Mouse (Mus musculus) small intestine, adult 10 weeks (tissue): ENCODE measurements around the gene Thada. TPM values are rescaled to one million over a fixed set of nuclear protein-coding genes. Genes with fewer than 3 reads are reported as not detected.

Experiments
- polyA plus RNA-seq: library from polyadenylated mRNA; stranded (reverse); fragments of 350-450 nt; fragmentation: Illumina TruSeq; extraction: RNeasy Lipid Tissue Mini Kit (QIAGEN cat#74804); gene quantifications from one replicate; pipeline ENCODE4 v1.2.3, GENCODE M21; 2014; ENCODE audit warnings: low replicate concordance

Gene Thada
- 2.8 TPM for polyA plus RNA-seq

DNA sequence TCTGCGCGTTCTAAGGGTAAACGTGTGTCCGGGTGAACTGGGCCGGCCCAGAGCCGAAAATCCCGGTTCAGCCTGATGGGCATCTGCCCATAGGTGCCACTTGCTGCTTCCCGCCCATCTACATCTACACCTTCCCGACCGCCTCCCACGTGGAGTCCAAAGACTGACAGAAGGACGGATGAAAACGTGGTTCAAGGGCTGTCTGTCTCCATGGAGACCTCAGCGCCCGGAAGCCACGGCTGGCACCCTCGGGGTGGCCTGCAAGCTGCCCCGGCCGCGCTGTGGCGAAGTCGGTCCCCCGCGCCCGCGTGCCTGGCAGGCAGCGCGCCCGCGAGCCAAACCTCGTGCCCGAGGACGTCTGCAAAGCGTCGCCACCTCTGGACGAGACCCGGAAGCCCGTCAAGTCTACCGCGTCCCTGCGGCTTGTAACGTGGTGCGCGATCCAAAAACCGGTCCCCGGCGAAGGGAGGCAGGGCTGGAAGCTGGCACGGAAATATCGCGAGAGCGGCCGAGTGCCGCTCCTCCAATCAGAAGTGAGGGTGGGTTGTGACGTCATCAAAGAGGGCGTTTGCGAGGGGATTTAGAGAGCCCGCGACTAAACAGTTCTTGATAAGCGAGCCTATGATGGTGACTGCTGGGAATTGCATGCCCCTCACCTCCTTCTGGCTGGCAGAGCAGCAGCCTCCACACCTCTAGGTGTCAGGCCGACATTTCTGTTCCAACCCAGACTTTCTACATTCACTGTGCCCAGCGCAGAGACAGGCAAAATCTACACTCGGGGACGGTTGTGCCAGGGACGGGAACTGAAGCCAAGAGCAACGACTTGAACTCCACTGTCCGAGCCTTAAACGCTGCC lies at the start of gene Thada:
TSS of gene Thada (minus strand) at position 453 of the 856 bp plus-strand sequence.

GRCm38 (mm10) chr17:84511682-84512515 lies 45.9 kb upstream of the Thada start, which contains the start of gene Plekhh2:
Gene Plekhh2, plus strand, starts transcription at chr17:84511895.

DNA sequence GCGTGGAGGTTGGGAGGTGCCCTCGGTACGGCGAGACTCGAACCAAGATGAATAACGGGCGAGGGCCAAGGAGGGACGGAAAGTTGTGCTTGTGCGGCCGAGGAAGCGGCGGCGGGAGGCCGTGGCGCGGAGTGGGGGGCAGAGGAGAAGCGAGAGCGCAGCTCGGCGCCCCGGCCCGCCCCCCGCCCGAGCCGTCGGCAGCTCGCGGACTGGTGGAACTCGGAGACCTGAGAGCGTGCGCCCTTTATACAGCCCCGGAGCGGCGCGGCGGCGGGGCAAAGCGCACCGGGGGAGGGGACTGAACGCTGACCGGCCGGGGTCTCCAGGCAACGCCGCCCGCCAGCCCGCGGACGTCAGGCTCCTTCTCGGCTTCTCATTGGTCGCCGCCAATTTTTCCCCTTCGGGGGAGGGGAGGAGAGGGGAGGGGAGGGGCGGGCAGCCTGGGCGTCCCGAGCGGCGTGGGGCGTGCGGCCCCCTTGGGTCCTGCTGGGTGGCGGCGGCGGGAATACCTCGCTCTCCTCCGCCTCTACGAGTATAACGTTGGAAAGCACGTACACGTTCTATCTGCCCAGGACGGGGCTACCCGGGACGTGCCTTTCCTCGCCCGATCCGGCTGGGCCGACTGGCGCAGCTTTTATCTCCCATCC lies 278.2 kb downstream of the Thada start, which contains the start of gene Zfp36l2:
TSS of gene Zfp36l2 (minus strand) at position 221 of the 647 bp plus-strand sequence.

Other genes starting within 250 kb of the Thada start
- 3.1 TPM for gene Plekhh2, start 45.7 kb upstream of the Thada start, polyA plus RNA-seq
- 3.6 TPM for gene Dync2li1, start 160.3 kb upstream of the Thada start, polyA plus RNA-seq
- 152 TPM for gene Abcg8, start 210.1 kb upstream of the Thada start, polyA plus RNA-seq
- 391 TPM for gene Abcg5, start 216.8 kb upstream of the Thada start, polyA plus RNA-seq